Mouse (Mus musculus): ENCODE data around the gene Rpl31. TPM values are rescaled to one million over a fixed set of nuclear protein-coding genes. Genes with fewer than 3 reads are reported as not detected.

Rpl31 gene
- total RNA-seq, 2 experiments from 2014 or later: 810 to 867 TPM

GRCm38 (mm10) chr1:39400173-39400572 lies 32.5 kb downstream of the Rpl31 start:
- DNase-seq: no peak

- peak; percentile 42 for DNase-seq
Measured at GRCm38 (mm10) chr1:39407108-39407507, 39.5 kb downstream of the Rpl31 start.

GRCm38 (mm10) chr1:39408123-39408522 lies 40.5 kb downstream of the Rpl31 start:
- DNase-seq: no peak

GRCm38 (mm10) chr1:39408668-39409067 lies 41.0 kb downstream of the Rpl31 start:
- no peak for DNase-seq

- no peak for DNase-seq
Measured at GRCm38 (mm10) chr1:39410085-39410821, 42.6 kb downstream of the Rpl31 start.

- peak; percentile 68 for DNase-seq
Measured at GRCm38 (mm10) chr1:39417817-39418216, 50.2 kb downstream of the Rpl31 start.

- DNase-seq: no peak
Measured at GRCm38 (mm10) chr1:39418852-39419251, 51.2 kb downstream of the Rpl31 start.

GRCm38 (mm10) chr1:39420987-39421386 lies 53.3 kb downstream of the Rpl31 start:
- DNase-seq: no peak

Other genes with a start within 250 kb of the Rpl31 start
- 10 to 100 TPM; 11.1 to 13.5 TPM for gene Npas2, start 174.1 kb upstream of the Rpl31 start, total RNA-seq (2021)
- gene Tbc1d8, start 110.9 kb downstream of the Rpl31 start, total RNA-seq (2021): 1 to 10 TPM; 8.1 to 8.9 TPM
- 10 to 100 TPM; 18.2 to 18.4 TPM for gene Cnot11, start 167.2 kb downstream of the Rpl31 start, total RNA-seq (2021)
- gene Rnf149, start 209.6 kb downstream of the Rpl31 start, total RNA-seq (2021): 10 to 100 TPM; 17.4 to 18.4 TPM